Mouse (Mus musculus): ENCODE measurements around the gene Upk1b. TPM values are rescaled to one million over a fixed set of nuclear protein-coding genes. Genes with fewer than 3 reads are reported as not detected.
A peak's percentile ranks its signal among the peaks of the same experiment; 100 is the strongest.

The Upk1b gene
- polyA plus RNA-seq, 1 experiment from 2014 or later, result 12.7 TPM

DNA sequence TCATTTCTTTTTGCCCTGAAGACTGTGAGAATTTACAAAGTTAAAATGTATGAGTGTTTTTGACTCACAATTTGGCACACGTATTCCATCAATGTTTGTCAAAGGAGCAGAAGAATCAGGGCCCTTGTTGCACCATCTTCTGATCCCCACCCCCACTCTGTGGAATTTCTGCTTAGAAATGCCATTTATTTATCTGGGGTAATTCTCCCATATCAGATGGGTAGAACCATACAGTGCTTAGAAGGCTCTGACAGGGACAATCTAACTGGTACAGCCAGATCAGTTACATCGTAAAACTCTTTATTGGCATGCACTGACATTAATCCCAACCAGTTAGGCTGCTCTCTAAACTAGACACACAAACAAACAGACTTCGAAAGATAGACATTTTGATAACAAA lies 10.2 kb downstream of the Upk1b start:
- 40% methylated on average over 3 of the region's 3 CpGs for WGBS
- H3K36me3 ChIP-seq (ENCODE audit: control insufficient read depth, insufficient read depth), result no peaks in the 10 kb centered on the region

DNA sequence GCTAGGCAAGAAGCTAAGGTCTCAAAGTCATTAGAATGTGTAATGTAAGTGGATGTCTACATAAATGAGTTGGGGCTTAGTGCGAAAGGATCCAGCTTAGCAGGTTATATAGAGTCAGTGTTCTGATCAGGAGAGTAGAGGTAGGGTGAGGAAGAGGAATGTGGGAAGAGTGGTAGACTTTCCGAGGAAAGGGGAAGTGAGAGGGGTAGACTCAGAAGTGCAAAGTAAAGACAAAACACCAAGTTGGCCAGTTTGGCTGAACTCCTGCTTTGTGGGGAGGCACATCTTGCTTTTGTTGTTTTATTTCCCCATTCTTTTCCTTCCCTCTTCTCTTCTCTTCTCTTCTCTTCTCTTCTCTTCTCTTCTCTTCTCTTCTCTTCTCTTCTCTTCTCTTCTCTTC lies 11.1 kb downstream of the Upk1b start:
- Histone ChIP-seq H3K4me1 (replicated peaks; ENCODE audit: control insufficient read depth, insufficient read depth, low read length) (no peaks in the 10 kb centered on the region), H3K36me3 (ENCODE audit: control insufficient read depth, insufficient read depth) (no peaks in the 10 kb centered on the region), H3K4me3 (ENCODE audit: low read depth, low read length) (no peak overlapping the region), H3K9ac (ENCODE audit: low read depth, low read length) (no peak overlapping the region), H3K9me3 (ENCODE audit: control insufficient read depth) (no peaks in the 10 kb centered on the region), H3K4me2 (replicated peaks; ENCODE audit: low read depth) (no peak overlapping the region), H3K27ac (ENCODE audit: low read depth, low read length) (no peak overlapping the region), H3K27me3 (replicated peaks; ENCODE audit: control insufficient read depth, insufficient read depth, low read length) (0 out of 2 replicates have a peak, but pooled peaks cover 2% of the 10 kb centered on the region)
- WGBS, result 86% methylated on average over 2 of the region's 2 CpGs
- TF ChIP-seq CTCF (IDR thresholded peaks at IDR 0.05; ENCODE audit: low read depth), result no peak
- ATAC-seq, result no peak

More for the DNA sequence above, 10.2 kb downstream of the Upk1b start:
- no peak overlapping the region for H3K4me3 ChIP-seq (ENCODE audit: low read depth, low read length)
- no peak for TF ChIP-seq CTCF (IDR thresholded peaks at IDR 0.05; ENCODE audit: low read depth)
- H3K4me2 ChIP-seq (replicated peaks; ENCODE audit: low read depth), result no peak overlapping the region
- no peaks in the 10 kb centered on the region for H3K4me1 ChIP-seq (replicated peaks; ENCODE audit: control insufficient read depth, insufficient read depth, low read length)
- ATAC-seq, result no peak
- H3K27me3 ChIP-seq (replicated peaks; ENCODE audit: control insufficient read depth, insufficient read depth, low read length), result no peaks in the 10 kb centered on the region
- H3K9me3 ChIP-seq (ENCODE audit: control insufficient read depth), result no peaks in the 10 kb centered on the region
- no peak overlapping the region for H3K27ac ChIP-seq (ENCODE audit: low read depth, low read length)
- no peak overlapping the region for H3K9ac ChIP-seq (ENCODE audit: low read depth, low read length)

DNA sequence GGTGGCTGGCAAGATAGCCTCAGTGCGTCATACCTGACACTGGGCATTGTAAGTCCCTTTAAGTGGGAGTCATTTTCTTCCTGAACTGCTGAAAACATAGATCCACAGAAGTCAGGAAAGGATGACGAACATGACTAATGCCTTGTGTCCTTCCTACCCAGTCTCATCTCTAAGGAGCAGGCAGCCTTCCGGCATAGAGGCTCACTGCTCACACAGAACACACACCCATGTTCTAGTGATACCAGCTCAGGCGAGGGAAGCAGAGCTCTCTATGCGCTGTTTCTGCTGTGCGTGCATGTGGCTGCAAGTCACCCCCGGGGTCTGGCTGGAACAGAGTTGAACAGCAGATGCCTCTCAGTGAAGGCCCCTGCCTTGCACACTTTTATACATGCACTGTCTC lies 14.8 kb downstream of the Upk1b start:
- no peak overlapping the region for H3K9ac ChIP-seq (ENCODE audit: low read depth, low read length)
- H3K4me3 ChIP-seq (ENCODE audit: low read depth, low read length), result no peak overlapping the region
- no peak overlapping the region for H3K27ac ChIP-seq (ENCODE audit: low read depth, low read length)
- no peak overlapping the region for H3K4me2 ChIP-seq (replicated peaks; ENCODE audit: low read depth)
- 78% methylated on average over 7 of the region's 7 CpGs for WGBS
- no peak for ATAC-seq
- H3K27me3 ChIP-seq (replicated peaks; ENCODE audit: control insufficient read depth, insufficient read depth, low read length), result 0 out of 2 replicates have a peak, but pooled peaks cover 2% of the 10 kb centered on the region
- H3K4me1 ChIP-seq (replicated peaks; ENCODE audit: control insufficient read depth, insufficient read depth, low read length), result no peaks in the 10 kb centered on the region; the same call in 1 of the 2 replicates
- no peaks in the 10 kb centered on the region for H3K36me3 ChIP-seq (ENCODE audit: control insufficient read depth, insufficient read depth)
- TF ChIP-seq CTCF (IDR thresholded peaks at IDR 0.05; ENCODE audit: low read depth), result no peak
- no peaks in the 10 kb centered on the region for H3K9me3 ChIP-seq (ENCODE audit: control insufficient read depth)

DNA sequence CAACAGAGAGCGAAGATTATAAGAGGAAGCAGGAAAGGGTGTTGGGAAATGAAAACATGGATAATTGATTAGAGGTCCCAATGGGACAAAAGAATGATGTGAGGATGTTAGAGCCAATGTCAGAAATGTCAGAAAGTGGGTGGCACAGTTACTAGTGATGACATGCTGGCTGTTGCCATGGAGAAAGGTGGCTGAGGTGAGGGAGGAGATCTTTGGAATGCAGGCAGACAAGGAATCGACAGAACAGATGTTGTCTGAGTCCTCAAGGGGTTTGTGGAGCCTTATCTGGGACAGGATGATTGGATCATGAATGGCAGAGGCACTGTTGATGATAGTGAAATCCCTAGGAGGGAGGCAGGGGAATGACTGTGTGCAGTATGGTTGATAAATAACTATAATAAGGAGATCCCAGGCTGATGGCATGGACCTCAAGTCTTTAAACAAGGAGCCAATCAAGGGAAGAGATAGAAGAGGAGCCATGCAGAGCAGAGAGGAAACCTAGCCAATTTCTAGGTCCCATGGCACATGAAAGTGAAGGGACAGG lies 17.5 kb downstream of the Upk1b start:
- H3K36me3 ChIP-seq (ENCODE audit: control insufficient read depth, insufficient read depth), result no peaks in the 10 kb centered on the region
- 0 out of 2 replicates have a peak, but pooled peaks cover 2% of the 10 kb centered on the region for H3K27me3 ChIP-seq (replicated peaks; ENCODE audit: control insufficient read depth, insufficient read depth, low read length)
- H3K27ac ChIP-seq (ENCODE audit: low read depth, low read length), result no peak overlapping the region
- no peak for TF ChIP-seq CTCF (IDR thresholded peaks at IDR 0.05; ENCODE audit: low read depth)
- H3K4me2 ChIP-seq (replicated peaks; ENCODE audit: low read depth), result no peak overlapping the region
- WGBS, result 52% methylated on average over 2 of the region's 2 CpGs
- no peak for ATAC-seq
- no peak overlapping the region for H3K4me3 ChIP-seq (ENCODE audit: low read depth, low read length)
- no peaks in the 10 kb centered on the region for H3K9me3 ChIP-seq (ENCODE audit: control insufficient read depth)
- H3K4me1 ChIP-seq (replicated peaks; ENCODE audit: control insufficient read depth, insufficient read depth, low read length), result no peaks in the 10 kb centered on the region; the same call in 1 of the 2 replicates
- H3K9ac ChIP-seq (ENCODE audit: low read depth, low read length), result no peak overlapping the region

DNA sequence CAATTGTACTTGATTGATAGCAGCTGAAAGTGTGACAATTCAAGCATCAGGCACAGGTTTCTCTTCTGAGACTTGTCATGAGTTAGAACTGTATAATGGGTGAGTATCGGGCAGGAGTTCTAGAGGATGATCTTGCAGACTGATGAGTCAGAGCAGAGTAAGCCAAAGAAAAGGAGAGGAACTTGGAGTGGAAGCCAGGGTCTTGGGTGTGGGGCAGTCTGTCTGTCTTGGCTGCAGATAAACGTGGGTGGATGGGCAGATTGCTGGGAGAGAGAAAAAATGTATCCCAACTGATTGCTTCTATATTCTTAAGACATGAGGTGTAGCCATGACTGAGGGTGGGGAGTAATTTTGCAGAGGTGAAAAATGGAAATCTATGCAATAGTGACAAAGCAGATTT lies 18.2 kb downstream of the Upk1b start:
- ATAC-seq, result no peak
- WGBS, result 58% methylated on average over 2 of the region's 2 CpGs
- H3K36me3 ChIP-seq (ENCODE audit: control insufficient read depth, insufficient read depth), result no peaks in the 10 kb centered on the region
- H3K9ac ChIP-seq (ENCODE audit: low read depth, low read length), result no peak overlapping the region
- H3K4me2 ChIP-seq (replicated peaks; ENCODE audit: low read depth), result no peak overlapping the region
- no peaks in the 10 kb centered on the region for H3K9me3 ChIP-seq (ENCODE audit: control insufficient read depth)
- H3K27me3 ChIP-seq (replicated peaks; ENCODE audit: control insufficient read depth, insufficient read depth, low read length), result 0 out of 2 replicates have a peak, but pooled peaks cover 2% of the 10 kb centered on the region
- no peak overlapping the region for H3K27ac ChIP-seq (ENCODE audit: low read depth, low read length)
- no peaks in the 10 kb centered on the region; the same call in 1 of the 2 replicates for H3K4me1 ChIP-seq (replicated peaks; ENCODE audit: control insufficient read depth, insufficient read depth, low read length)
- TF ChIP-seq CTCF (IDR thresholded peaks at IDR 0.05; ENCODE audit: low read depth), result no peak
- no peak overlapping the region for H3K4me3 ChIP-seq (ENCODE audit: low read depth, low read length)

DNA sequence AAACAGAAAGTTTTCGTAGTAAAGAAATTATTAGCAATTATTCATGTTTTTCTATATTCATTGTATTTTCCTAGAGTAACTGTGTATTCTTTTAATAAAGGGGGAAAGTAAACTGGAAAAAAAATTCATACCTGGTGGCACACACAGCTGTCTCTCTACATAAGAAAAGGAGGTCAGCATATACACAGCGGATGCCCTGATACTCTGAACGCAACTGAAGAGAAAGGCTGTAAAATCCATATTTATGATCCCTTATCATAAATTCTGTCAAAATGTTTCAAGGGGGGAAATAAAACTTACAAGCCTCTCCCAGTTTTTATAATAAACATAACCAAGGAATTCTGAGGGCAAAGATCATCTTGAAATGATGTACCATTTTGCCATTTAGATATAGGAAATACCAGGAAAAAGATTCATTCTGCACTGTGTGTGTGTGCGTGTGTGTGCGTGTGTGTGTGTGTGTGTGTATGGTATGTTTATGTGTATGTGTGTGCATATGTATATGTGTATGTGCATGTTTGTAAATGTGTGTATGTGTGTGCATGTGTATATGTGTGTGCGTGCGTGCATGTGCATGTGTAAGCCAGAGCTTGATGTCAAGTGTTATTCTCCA lies 19.1 kb downstream of the Upk1b start:
- Histone ChIP-seq H3K4me3 (ENCODE audit: low read depth, low read length) (no peak overlapping the region), H3K27ac (ENCODE audit: low read depth, low read length) (no peak overlapping the region), H3K4me2 (replicated peaks; ENCODE audit: low read depth) (no peak overlapping the region), H3K9ac (ENCODE audit: low read depth, low read length) (no peak overlapping the region), H3K9me3 (ENCODE audit: control insufficient read depth) (no peaks in the 10 kb centered on the region), H3K27me3 (replicated peaks; ENCODE audit: control insufficient read depth, insufficient read depth, low read length) (0 out of 2 replicates have a peak, but pooled peaks cover 2% of the 10 kb centered on the region), H3K4me1 (replicated peaks; ENCODE audit: control insufficient read depth, insufficient read depth, low read length) (no peaks in the 10 kb centered on the region; the same call in 1 of the 2 replicates), H3K36me3 (ENCODE audit: control insufficient read depth, insufficient read depth) (no peaks in the 10 kb centered on the region)
- WGBS, result 58% methylated on average over 7 of the region's 7 CpGs
- no peak for TF ChIP-seq CTCF (IDR thresholded peaks at IDR 0.05; ENCODE audit: low read depth)
- ATAC-seq, result peak; percentile 63

All from intestine, postnatal 0 days (tissue).